Mouse (Mus musculus) heart, adult 2 months (tissue): ENCODE results near the gene Cnnm2.

Experiments used
- CTCF ChIP-seq: fragments of 200-600 bp; IDR thresholded peaks from 2 replicates; pipeline ENCODE4 v1.8.1; 2022; ENCODE audit warnings: antibody characterized with exemption, mild to moderate bottlenecking, moderate library complexity
- EP300 ChIP-seq: fragments of 200-500 bp; IDR thresholded peaks from 2 replicates; pipeline ENCODE4 v1.6.1; 2011; ENCODE audit warnings: low read depth, low read length, control low read depth; ENCODE audit not compliant: insufficient read depth
- POLR2A ChIP-seq: fragments of 200-500 bp; IDR thresholded peaks from 2 replicates; pipeline ENCODE4 v1.6.1; 2011; ENCODE audit warnings: mild to moderate bottlenecking, low read depth, low read length, control low read depth; ENCODE audit not compliant: insufficient read depth

DNA sequence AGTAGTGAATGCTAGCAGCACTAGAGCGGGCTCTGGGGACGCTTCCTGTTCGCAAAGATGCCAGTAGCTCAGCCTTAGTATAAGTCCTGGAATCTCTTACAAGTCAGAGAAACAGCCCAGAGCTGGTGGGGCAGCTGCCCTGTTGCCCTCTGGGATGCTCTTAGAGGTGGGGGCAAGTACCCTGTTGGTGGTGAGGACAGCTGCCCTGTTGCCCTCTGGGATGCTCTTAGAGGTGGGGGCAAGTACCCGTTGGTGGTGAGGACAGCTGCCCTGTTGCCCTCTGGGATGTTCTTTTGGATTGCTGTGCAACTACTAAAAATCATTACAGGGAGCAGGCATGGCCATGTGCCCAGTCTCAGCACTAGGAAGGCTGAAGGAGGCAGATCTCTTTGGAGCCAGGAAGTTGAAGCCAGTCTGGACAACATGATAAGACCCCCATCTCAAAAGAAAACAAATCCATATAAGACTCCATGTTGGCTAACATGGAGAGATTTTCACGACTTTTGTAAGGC lies 66.3 kb downstream of the Cnnm2 start:
- no peak for TF ChIP-seq POLR2A
- TF ChIP-seq CTCF = no peak
- TF ChIP-seq EP300 = no peak
